Mouse (Mus musculus) layer of hippocampus, postnatal 14 days (tissue): ENCODE data around the gene Ccdc189. TPM values are rescaled to one million over a fixed set of nuclear protein-coding genes. Genes with fewer than 3 reads are reported as not detected.

ENCODE experiments used
- total RNA-seq, 2 experiments: library from RNA; stranded (reverse); gene quantifications; 2 replicates each; pipeline ENCODE4 v1.2.3; 2021

Gene Ccdc189
- total RNA-seq, 2 experiments from 2014 or later: 9.3 to 12.4 TPM

Other genes starting within 250 kb of the Ccdc189 start
- gene Zfp768, start 243.0 kb downstream of the Ccdc189 start, total RNA-seq: 10 to 100 TPM; 12.4 to 12.8 TPM
- gene Zfp747, start 212.5 kb downstream of the Ccdc189 start, total RNA-seq: 1 to 10 TPM; 5.3 to 6.0 TPM
- gene 9130019O22Rik, start 201.4 kb downstream of the Ccdc189 start, total RNA-seq: 1 to 10 TPM; 2.7 to 3.2 TPM
- gene E430018J23Rik, start 195.0 kb downstream of the Ccdc189 start, total RNA-seq: 1 to 10 TPM; 6.1 to 7.4 TPM
- 1 to 10 TPM; 3.4 to 4.2 TPM for gene Zfp764, start 181.8 kb downstream of the Ccdc189 start, total RNA-seq
- gene Zfp688, start 166.5 kb downstream of the Ccdc189 start, total RNA-seq: 10 to 100 TPM; 10.6 to 10.7 TPM
- 1 to 10 TPM; 7.3 to 8.1 TPM for gene Zfp689, start 139.4 kb downstream of the Ccdc189 start, total RNA-seq
- 10 to 100 TPM; 29.4 to 31.3 TPM for gene Prr14, start 129.0 kb downstream of the Ccdc189 start, total RNA-seq
- 10 to 100 TPM; 62.9 to 66.8 TPM for gene Fbrs, start 109.4 kb downstream of the Ccdc189 start, total RNA-seq
- gene Srcap, start 76.6 kb downstream of the Ccdc189 start, total RNA-seq: 100 to 1,000 TPM; 104 to 115 TPM
- 10 to 100 TPM in 1 of 2 experiments, 1 to 10 TPM in 1; 9.8 to 11.0 TPM for gene Gm42715, start 69.0 kb downstream of the Ccdc189 start, total RNA-seq
- gene Tmem265, start 27.2 kb downstream of the Ccdc189 start, total RNA-seq: 1 to 10 TPM in 1 of 2 experiments, under 1 TPM in 1; 0.94 to 2.2 TPM
- gene Phkg2, start 15.3 kb downstream of the Ccdc189 start, total RNA-seq: 10 to 100 TPM; 79.5 to 83.7 TPM
- gene Rnf40, start 172 bp upstream of the Ccdc189 start, total RNA-seq: 10 to 100 TPM; 69.9 to 72.1 TPM
- gene Zfp629, start 27.2 kb upstream of the Ccdc189 start, total RNA-seq: 10 to 100 TPM; 21.3 to 22.6 TPM
- gene Bcl7c, start 120.3 kb upstream of the Ccdc189 start, total RNA-seq: 10 to 100 TPM; 30.3 to 38.0 TPM
- gene Ctf1, start 124.1 kb upstream of the Ccdc189 start, total RNA-seq: 1 to 10 TPM; 3.2 to 5.4 TPM
- gene Ctf2, start 143.6 kb upstream of the Ccdc189 start, total RNA-seq: not detected
- gene Fbxl19, start 155.9 kb upstream of the Ccdc189 start, total RNA-seq: 10 to 100 TPM; 73.0 to 73.5 TPM
- 10 to 100 TPM; 22.4 to 22.7 TPM for gene Orai3, start 181.2 kb upstream of the Ccdc189 start, total RNA-seq
- gene Setd1a, start 188.1 kb upstream of the Ccdc189 start, total RNA-seq: 10 to 100 TPM; 38.2 to 41.8 TPM
- gene Gm49388, start 197.0 kb upstream of the Ccdc189 start, total RNA-seq: 1 to 10 TPM; 4.1 to 4.7 TPM
- 1 to 10 TPM; 5.9 to 6.6 TPM for gene Hsd3b7, start 212.0 kb upstream of the Ccdc189 start, total RNA-seq
- 10 to 100 TPM; 51.4 to 59.6 TPM for gene Stx4a, start 235.7 kb upstream of the Ccdc189 start, total RNA-seq
- 100 to 1,000 TPM; 341 to 360 TPM for gene Stx1b, start 236.0 kb upstream of the Ccdc189 start, total RNA-seq